Mouse (Mus musculus) C2C12 (cell line): ENCODE data around the gene Arl15.

Experiments used
- CTCF ChIP-seq: IDR thresholded peaks from one replicate; pipeline ENCODE4 v1.5.1; 2011; ENCODE audit not compliant: control insufficient read depth, insufficient read depth, insufficient read length
- FOSL1 ChIP-seq: IDR thresholded peaks from one replicate; pipeline ENCODE4 v1.8.0; 2011; ENCODE audit warnings: mild to moderate bottlenecking, low read length; ENCODE audit not compliant: poor library complexity, insufficient read depth, severe bottlenecking
- MYOD1 ChIP-seq: IDR thresholded peaks from one replicate; pipeline ENCODE4 v1.6.1; 2011; ENCODE audit warnings: low read depth; ENCODE audit not compliant: control insufficient read depth, insufficient read length
- MYOG ChIP-seq: IDR thresholded peaks from one replicate; pipeline ENCODE4 v1.6.1; 2011; ENCODE audit not compliant: control insufficient read depth, insufficient read length; ENCODE audit errors: extremely low read depth
- USF1 ChIP-seq: IDR thresholded peaks from one replicate; pipeline ENCODE4 v1.6.1; 2011; ENCODE audit warnings: low read depth, mild to moderate bottlenecking, control low read depth, moderate library complexity

- TF ChIP-seq CTCF (no peak), USF1 (no peak), FOSL1 (no peak), MYOD1 (no peak), MYOG (no peak)
These were observed 311.8 kb downstream of the Arl15 start for GRCm38 (mm10) chr13:114106083-114106482.
